Mouse (Mus musculus): ENCODE measurements around the gene Alkbh5. TPM values are rescaled to one million over a fixed set of nuclear protein-coding genes. Genes with fewer than 3 reads are reported as not detected.
"Not testable (repeated sequence)": the region's sequence is repeated elsewhere in the genome, so short reads cannot be mapped to it uniquely, and the experiment has no call there.

The Alkbh5 gene
- polyA plus RNA-seq, 1 experiment from 2014 or later: 41.2 TPM

DNA sequence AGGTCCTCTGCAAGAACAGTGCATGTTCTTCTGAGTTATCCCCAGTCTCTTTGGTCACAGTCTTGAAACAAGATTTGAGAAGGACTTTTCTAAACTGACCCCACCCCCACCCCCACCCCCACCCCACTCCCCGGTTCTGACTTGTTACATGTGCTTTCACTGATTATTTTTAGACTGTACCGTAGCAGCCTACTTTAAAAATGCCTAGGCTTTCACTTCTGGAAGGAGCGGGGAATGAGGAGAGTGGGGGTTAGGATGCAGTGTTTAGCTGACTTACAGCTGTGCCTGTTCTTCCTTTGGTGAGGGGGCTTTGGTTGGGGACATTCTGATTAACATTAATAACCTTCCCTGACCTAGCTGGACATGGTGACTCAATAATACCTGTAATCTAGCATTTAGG, 11.9 kb downstream of the Alkbh5 start:
- ATAC-seq (ENCODE audit: insufficient read depth, low FRiP score, low read depth): no peak
- 80% methylated on average over 3 of the region's 3 CpGs for WGBS
- Histone ChIP-seq H3K9ac (no peak overlapping the region), H3K36me3 (peaks cover 37% of the 10 kb centered on the region), H3K4me3 (replicated peaks) (no peak overlapping the region), H3K27me3 (replicated peaks) (no peaks in the 10 kb centered on the region), H3K4me1 (no peaks in the 10 kb centered on the region), H3K9me3 (no peaks in the 10 kb centered on the region), H3K4me2 (no peak overlapping the region), H3K27ac (no peak overlapping the region)

DNA sequence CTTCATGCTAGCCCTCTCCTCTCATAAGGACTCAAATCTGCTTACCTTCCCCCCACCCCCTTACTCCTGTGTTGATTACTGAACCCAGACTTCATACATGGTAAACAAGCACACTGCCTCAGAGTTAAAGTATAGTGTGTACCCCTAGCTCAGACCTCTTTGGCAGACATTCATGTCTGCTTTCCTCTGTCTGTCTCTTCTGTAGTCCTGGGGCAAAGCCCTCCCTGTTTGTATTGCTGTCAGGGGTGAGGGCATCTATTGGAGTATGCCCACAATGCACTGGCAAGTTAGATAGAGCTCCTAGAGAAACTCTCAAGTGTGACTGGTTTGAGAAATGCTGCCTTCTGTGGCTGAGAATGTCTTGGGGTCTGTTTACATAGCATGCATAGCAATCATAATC, 16.9 kb downstream of the Alkbh5 start:
- Histone ChIP-seq H3K4me1 (no peaks in the 10 kb centered on the region), H3K27me3 (replicated peaks) (no peaks in the 10 kb centered on the region), H3K9ac (no peak overlapping the region), H3K36me3 (peaks cover 50% of the 10 kb centered on the region), H3K4me3 (replicated peaks) (no peak overlapping the region), H3K4me2 (no peak overlapping the region), H3K9me3 (no peaks in the 10 kb centered on the region), H3K27ac (no peak overlapping the region)
- no peak for ATAC-seq (ENCODE audit: insufficient read depth, low FRiP score, low read depth)

DNA sequence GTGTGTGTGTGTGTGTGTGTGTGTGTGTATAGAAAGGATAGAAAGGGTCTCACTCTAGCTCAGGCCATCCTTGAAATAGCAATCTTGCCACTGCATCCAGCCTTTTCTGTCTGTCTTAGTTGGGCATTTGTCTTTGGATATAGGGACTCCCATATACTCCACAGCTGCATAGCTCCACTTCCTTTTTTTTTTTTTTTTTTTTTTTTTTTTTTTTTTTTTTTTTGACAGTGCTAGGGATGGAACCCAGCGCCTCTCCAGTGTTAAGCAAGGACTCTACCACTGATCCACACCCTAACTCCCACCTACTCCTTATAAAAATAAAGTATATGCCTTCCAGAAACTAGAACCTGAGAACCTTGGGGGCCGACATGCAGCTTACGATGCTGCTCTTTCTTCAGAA, 21.5 kb downstream of the Alkbh5 start:
- no peak overlapping the region for H3K27ac ChIP-seq
- H3K4me1 ChIP-seq: no peaks in the 10 kb centered on the region
- no peak overlapping the region for H3K4me3 ChIP-seq (replicated peaks)
- no peak overlapping the region for H3K9ac ChIP-seq
- peaks cover 28% of the 10 kb centered on the region for H3K36me3 ChIP-seq
- no peaks in the 10 kb centered on the region for H3K27me3 ChIP-seq (replicated peaks)
- ATAC-seq (ENCODE audit: insufficient read depth, low FRiP score, low read depth): no peak
- H3K4me2 ChIP-seq: no peak overlapping the region
- no peaks in the 10 kb centered on the region for H3K9me3 ChIP-seq
- WGBS: 85% methylated on average over 3 of the region's 3 CpGs

DNA sequence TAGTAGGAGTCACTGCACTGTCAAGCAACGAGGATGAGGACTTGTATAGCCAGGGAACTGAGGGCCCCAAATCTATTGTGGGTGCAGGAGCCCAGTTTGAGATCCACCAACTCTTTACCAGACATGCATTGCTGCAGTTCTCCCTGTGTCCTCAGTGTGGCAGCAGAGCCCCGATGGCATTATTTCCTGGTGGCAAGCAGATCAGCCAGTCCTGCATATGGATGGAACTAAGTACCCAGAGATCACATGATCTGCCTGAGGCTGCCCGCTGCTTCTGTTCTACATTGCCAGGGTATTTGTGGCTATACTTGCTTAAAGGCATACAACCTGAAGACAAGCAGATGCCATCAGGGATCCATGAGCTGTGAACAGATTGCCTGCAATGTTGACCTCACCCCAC, 23.2 kb downstream of the Alkbh5 start:
- Histone ChIP-seq H3K9ac (no peak overlapping the region), H3K36me3 (peaks cover 14% of the 10 kb centered on the region), H3K4me3 (replicated peaks) (no peak overlapping the region), H3K27me3 (replicated peaks) (no peaks in the 10 kb centered on the region), H3K4me2 (no peak overlapping the region), H3K9me3 (no peaks in the 10 kb centered on the region), H3K27ac (no peak overlapping the region), H3K4me1 (no peaks in the 10 kb centered on the region)
- no peak for ATAC-seq (ENCODE audit: insufficient read depth, low FRiP score, low read depth)
- WGBS: 13% methylated on average over 3 of the region's 3 CpGs

DNA sequence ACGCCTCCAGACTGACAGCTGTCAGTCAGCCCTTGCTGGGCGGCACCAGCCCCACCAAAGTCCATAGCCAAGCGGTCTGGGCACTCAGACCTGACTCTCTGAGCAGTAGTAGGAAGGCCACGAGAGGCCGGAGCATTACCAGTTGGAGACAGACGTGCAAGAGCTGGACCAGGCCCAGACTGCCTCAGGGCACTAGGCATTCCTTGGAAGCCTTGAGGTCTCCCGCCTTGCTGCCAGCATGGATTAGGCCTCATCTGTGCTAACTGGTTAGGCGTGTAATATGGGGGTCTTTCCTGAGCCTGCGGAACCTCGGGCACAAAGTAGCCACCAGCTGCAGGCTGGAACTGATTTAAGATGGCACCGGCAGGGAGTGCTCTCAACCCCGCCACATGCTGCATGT, 37.8 kb downstream of the Alkbh5 start:
- 80% methylated on average over 12 of the region's 12 CpGs for WGBS

More for the DNA sequence above, 37.8 kb downstream of the Alkbh5 start:
- H3K4me1 ChIP-seq; H3K4me2 ChIP-seq; H3K9ac ChIP-seq; H3K9me3 ChIP-seq; H3K4me3 ChIP-seq (replicated peaks); ATAC-seq (ENCODE audit: insufficient read depth, low FRiP score, low read depth); H3K36me3 ChIP-seq; H3K27me3 ChIP-seq (replicated peaks); H3K27ac ChIP-seq: not testable (repeated sequence)

Other genes with a start within 250 kb of the Alkbh5 start
- 24.1 and 24.6 TPM in 2 replicates for gene Tom1l2, start 183.5 kb upstream of the Alkbh5 start, polyA plus RNA-seq (2015; fragmentation: Nextera tagmentation; extraction: Ambion mirVana)
- 1.2 and 1.6 TPM in 2 replicates for gene Drc3, start 183.1 kb upstream of the Alkbh5 start, polyA plus RNA-seq (2015; fragmentation: Nextera tagmentation; extraction: Ambion mirVana)
- gene Gid4, start 119.2 kb upstream of the Alkbh5 start, polyA plus RNA-seq (2015; fragmentation: Nextera tagmentation; extraction: Ambion mirVana): 22.5 and 24.0 TPM in 2 replicates
- 48.3 and 53.5 TPM in 2 replicates for gene Atpaf2, start 117.9 kb upstream of the Alkbh5 start, polyA plus RNA-seq (2015; fragmentation: Nextera tagmentation; extraction: Ambion mirVana)
- 93.5 and 95.1 TPM in 2 replicates for gene Drg2, start 81.8 kb upstream of the Alkbh5 start, polyA plus RNA-seq (2015; fragmentation: Nextera tagmentation; extraction: Ambion mirVana)
- gene Myo15, start 67.0 kb upstream of the Alkbh5 start, polyA plus RNA-seq (2015; fragmentation: Nextera tagmentation; extraction: Ambion mirVana): 0.08 and 0.12 TPM in 2 replicates
- gene Llgl1, start 163.3 kb downstream of the Alkbh5 start, polyA plus RNA-seq (2015; fragmentation: Nextera tagmentation; extraction: Ambion mirVana): 38.2 and 41.4 TPM in 2 replicates
- gene Flii, start 190.9 kb downstream of the Alkbh5 start, polyA plus RNA-seq (2015; fragmentation: Nextera tagmentation; extraction: Ambion mirVana): 76.8 and 78.9 TPM in 2 replicates
- gene Mief2, start 192.0 kb downstream of the Alkbh5 start, polyA plus RNA-seq (2015; fragmentation: Nextera tagmentation; extraction: Ambion mirVana): 9.9 and 11.3 TPM in 2 replicates
- 11.6 and 12.8 TPM in 2 replicates for gene Top3a, start 241.0 kb downstream of the Alkbh5 start, polyA plus RNA-seq (2015; fragmentation: Nextera tagmentation; extraction: Ambion mirVana)
- gene Smcr8, start 241.1 kb downstream of the Alkbh5 start, polyA plus RNA-seq (2015; fragmentation: Nextera tagmentation; extraction: Ambion mirVana): 4.5 and 5.2 TPM in 2 replicates

All from stomach, embryonic 15.5 days (tissue).